ENCODE assay signal across 20 mouse cellular contexts in the genomic region with DNA sequence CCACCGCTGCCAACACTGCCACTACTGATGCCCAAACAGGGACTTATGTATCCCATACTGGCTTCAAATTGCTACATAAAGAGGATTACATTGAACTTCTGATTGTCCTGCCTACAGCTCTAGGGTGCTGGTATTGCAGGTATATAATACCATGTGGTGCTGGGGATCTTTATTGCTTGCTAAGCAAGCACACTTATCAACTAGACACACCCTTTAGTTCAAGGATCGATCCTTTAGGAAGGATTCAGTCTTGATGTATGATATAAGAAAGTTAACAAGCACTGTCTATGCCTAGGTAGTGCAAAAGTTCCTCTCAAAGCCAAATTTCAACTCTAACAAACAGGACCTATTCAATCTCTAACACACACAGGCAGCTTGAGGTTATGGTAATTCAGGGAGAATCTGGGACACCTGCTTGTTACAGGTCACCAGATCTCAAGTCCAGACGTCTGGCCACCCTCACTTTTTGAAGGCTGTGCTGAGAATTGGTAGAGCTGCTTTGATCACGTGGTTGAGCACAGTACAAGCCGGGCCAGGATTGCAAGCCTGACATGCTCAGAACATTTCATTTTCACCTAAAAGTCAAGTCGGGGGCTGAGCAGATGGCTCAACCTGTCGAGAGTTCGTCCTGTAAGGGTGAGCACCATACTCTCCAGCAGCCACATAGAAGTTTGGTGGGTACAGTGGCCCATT.
"Had no signal": no experiment of that assay in that cellular context is flagged by ENCODE, and none has a peak within 500 bp of the region (broad histone marks: within the 10 kb centered on the region; RNA-seq: fewer than 3 reads in every experiment).

No protein-coding gene starts in this region.

- H3K36me3 ChIP-seq: hindbrain, embryonic 15.5 days; limb, embryonic 12.5 days; limb, embryonic 15.5 days; midbrain, embryonic 12.5 days; midbrain, embryonic 15.5 days; neural tube, embryonic 13.5 days; stomach, embryonic 15.5 days had no signal

- H3K9me3 ChIP-seq: hindbrain, embryonic 15.5 days; limb, embryonic 12.5 days; limb, embryonic 15.5 days; midbrain, embryonic 12.5 days; midbrain, embryonic 15.5 days; neural tube, embryonic 13.5 days; stomach, embryonic 15.5 days had no signal

- H3K27ac ChIP-seq: hindbrain, embryonic 15.5 days; kidney, postnatal 0 days; left cerebral cortex, adult 2 months; limb, embryonic 12.5 days; limb, embryonic 15.5 days; liver, embryonic 14.5 days; macrophage; midbrain, embryonic 12.5 days; midbrain, embryonic 15.5 days; neural tube, embryonic 13.5 days; stomach, embryonic 15.5 days had no signal

- H3K4me2 ChIP-seq: hindbrain, embryonic 15.5 days; limb, embryonic 12.5 days; limb, embryonic 15.5 days; liver, embryonic 11.5 days; lung, embryonic 14.5 days; midbrain, embryonic 12.5 days; midbrain, embryonic 15.5 days; neural tube, embryonic 13.5 days; stomach, embryonic 15.5 days had no signal

- H3K4me3 ChIP-seq: hindbrain, embryonic 15.5 days; left cerebral cortex, adult 2 months; limb, embryonic 12.5 days; limb, embryonic 15.5 days; midbrain, embryonic 12.5 days; midbrain, embryonic 15.5 days; myocyte; neural tube, embryonic 13.5 days; stomach, embryonic 15.5 days had no signal

- H3K4me1 ChIP-seq: stomach, embryonic 15.5 days had no signal

- H3K27me3 ChIP-seq: hindbrain, embryonic 15.5 days; limb, embryonic 12.5 days; limb, embryonic 15.5 days; midbrain, embryonic 12.5 days; midbrain, embryonic 15.5 days; neural tube, embryonic 13.5 days; stomach, embryonic 15.5 days had no signal

- H3K9ac ChIP-seq: hindbrain, embryonic 15.5 days; limb, embryonic 12.5 days; limb, embryonic 15.5 days; liver, embryonic 14.5 days; liver, postnatal 0 days; lung, embryonic 14.5 days; midbrain, embryonic 12.5 days; midbrain, embryonic 15.5 days; neural tube, embryonic 13.5 days; stomach, embryonic 15.5 days had no signal

- DNase-seq: layer of hippocampus, postnatal 36 days; liver, postnatal 0 days; lung, embryonic 14.5 days; spleen, adult 18-20 months; thymus, adult 18-20 months; thymus, postnatal 36 days had no signal

- ATAC-seq: lung, postnatal 0 days; midbrain, embryonic 15.5 days had no signal
